Mouse (Mus musculus) myocyte (in vitro differentiated cells): ENCODE measurements around the gene Gm20388.
A peak's percentile ranks its signal among the peaks of the same experiment; 100 is the strongest.

ENCODE experiments used
- CEBPB ChIP-seq: IDR thresholded peaks from 2 replicates; pipeline ENCODE4 v1.6.1; 2011; ENCODE audit warnings: mild to moderate bottlenecking, moderate library complexity; ENCODE audit not compliant: poor library complexity, insufficient read depth, severe bottlenecking
- E2F4 ChIP-seq: IDR thresholded peaks from one replicate; pipeline ENCODE4 v1.6.1; 2011; ENCODE audit warnings: mild to moderate bottlenecking, control low read depth, moderate library complexity; ENCODE audit not compliant: insufficient read depth
- MYOD1 ChIP-seq, 3 experiments: IDR thresholded peaks; one replicate each; pipeline ENCODE4 v1.6.1; 2011; ENCODE audit warnings: control low read depth in 2 of 3, low read depth in 2 of 3, mild to moderate bottlenecking in 2 of 3, moderate library complexity in 1 of 3; ENCODE audit not compliant: insufficient read length in 2 of 3, control insufficient read depth in 1 of 3
- POLR2A ChIP-seq: IDR thresholded peaks from one replicate; pipeline ENCODE4 v1.6.1; 2011; ENCODE audit warnings: low read depth, mild to moderate bottlenecking, control low read depth, moderate library complexity; ENCODE audit not compliant: insufficient read length
- TCF3 ChIP-seq: IDR thresholded peaks from one replicate; pipeline ENCODE4 v1.6.1; 2011; ENCODE audit warnings: low read depth, control low read depth; ENCODE audit not compliant: insufficient read length
- USF1 ChIP-seq: IDR thresholded peaks from one replicate; pipeline ENCODE4 v1.6.1; 2011; ENCODE audit warnings: low read depth, mild to moderate bottlenecking, control low read depth, moderate library complexity

DNA sequence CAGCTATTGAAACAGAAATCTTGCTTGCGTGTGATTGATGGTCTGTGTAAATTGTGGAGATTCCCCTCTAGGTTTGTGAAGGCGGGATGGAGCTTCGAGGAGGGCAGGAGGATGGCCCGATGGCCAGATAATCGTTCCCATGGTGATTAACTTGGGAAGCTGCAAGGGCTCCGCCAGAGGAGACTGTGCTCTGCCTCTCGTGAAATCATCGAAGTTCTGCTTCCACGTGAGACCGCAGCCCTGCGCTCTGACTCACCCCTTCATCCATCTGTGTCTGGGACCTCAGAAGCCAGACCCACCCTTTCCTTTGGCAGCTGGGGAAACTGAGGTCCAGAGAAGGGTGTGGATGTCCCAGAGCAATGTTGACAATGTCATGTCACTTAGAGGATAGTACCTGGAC is 2201.1 kb downstream of the Gm20388 start:
- TF ChIP-seq E2F4 (no peak), POLR2A (no peak), TCF3 (no peak), MYOD1 (IDR thresholded peaks at IDR 0.05; ENCODE audit: control insufficient read depth in 1 of 3, insufficient read length in 2 of 3, low read depth in 2 of 3) (peak in 1 of 3 experiments; percentile 49), CEBPB (no peak), USF1 (no peak)
